Mouse (Mus musculus) neutrophil, adult 65 days (primary cell): ENCODE measurements around the gene Xylt2. TPM values are rescaled to one million over a fixed set of nuclear protein-coding genes. Genes with fewer than 3 reads are reported as not detected.

Source experiments
- total RNA-seq: library from RNA; stranded (reverse); gene quantifications from 2 replicates; pipeline ENCODE4 v1.2.4, GENCODE M21; 2023

Xylt2 gene
- 3.3 and 4.3 TPM in 2 replicates for total RNA-seq

GRCm38 (mm10) chr11:94676754-94677606 is at the start of gene Xylt2:
Gene Xylt2, minus strand, starts transcription at chr11:94677515.

GRCm38 (mm10) chr11:94704472-94704871 is 27.2 kb upstream of the Xylt2 start, which contains the start of gene Gm11541:
Gene Gm11541, minus strand, starts transcription at chr11:94704499.

GRCm38 (mm10) chr11:94653663-94654436 is 23.5 kb downstream of the Xylt2 start, which contains the start of the genes Mrpl27 and Eme1:
Gene Mrpl27, plus strand, starts transcription at chr11:94653767.
Gene Eme1, minus strand, starts transcription at chr11:94653964.

GRCm38 (mm10) chr11:94629199-94629883 is 48.0 kb downstream of the Xylt2 start, which contains the start of gene Lrrc59:
Gene Lrrc59, plus strand, starts transcription at chr11:94629767.

Other genes starting within 250 kb of the Xylt2 start
- gene Cacna1g, start 203.3 kb downstream of the Xylt2 start, total RNA-seq = 0.13 and 1.7 TPM in 2 replicates
- gene Spata20, start 191.3 kb downstream of the Xylt2 start, total RNA-seq = not detected in 2 replicates
- not detected in 2 replicates for gene Epn3, start 177.5 kb downstream of the Xylt2 start, total RNA-seq
- 0.20 and 0.22 TPM in 2 replicates for gene Mycbpap, start 155.8 kb downstream of the Xylt2 start, total RNA-seq
- 0.27 and 0.79 TPM in 2 replicates for gene Rsad1, start 128.3 kb downstream of the Xylt2 start, total RNA-seq
- not detected in 2 replicates for gene Chad, start 112.5 kb downstream of the Xylt2 start, total RNA-seq
- 0.82 and 1.9 TPM in 2 replicates for gene Acsf2, start 75.6 kb downstream of the Xylt2 start, total RNA-seq
- 77.0 and 89.7 TPM in 2 replicates for gene Lrrc59, start 47.7 kb downstream of the Xylt2 start, total RNA-seq
- 14.7 and 15.0 TPM in 2 replicates for gene Mrpl27, start 23.7 kb downstream of the Xylt2 start, total RNA-seq
- 5.3 and 8.6 TPM in 2 replicates for gene Eme1, start 23.6 kb downstream of the Xylt2 start, total RNA-seq
- not detected in 2 replicates for gene Gm11541, start 27.0 kb upstream of the Xylt2 start, total RNA-seq
- gene Cdc34b, start 64.3 kb upstream of the Xylt2 start, total RNA-seq = not detected in 2 replicates
- gene Tmem92, start 105.2 kb upstream of the Xylt2 start, total RNA-seq = not detected in 2 replicates